Mouse (Mus musculus) olfactory bulb, adult 2 months (tissue): ENCODE results near the gene Zkscan14. TPM values are rescaled to one million over a fixed set of nuclear protein-coding genes. Genes with fewer than 3 reads are reported as not detected.
"Not testable (repeated sequence)": the region's sequence is repeated elsewhere in the genome, so short reads cannot be mapped to it uniquely, and the experiment has no call there.

Experiments
- H3K27ac ChIP-seq: fragments of 200-500 bp; 2 replicates; pipeline ENCODE4 v1.5.1; 2012; ENCODE audit warnings: low read depth, low read length; ENCODE audit not compliant: insufficient read depth
- H3K4me1 ChIP-seq: fragments of 200-500 bp; 2 replicates; pipeline ENCODE4 v1.6.1; 2012; ENCODE audit warnings: low read length; ENCODE audit not compliant: control insufficient read depth, insufficient read depth
- H3K4me3 ChIP-seq: fragments of 200-500 bp; 2 replicates; pipeline ENCODE4 v1.5.1; 2012; ENCODE audit warnings: mild to moderate bottlenecking, low read depth, low read length, moderate library complexity; ENCODE audit not compliant: insufficient read depth
- CTCF ChIP-seq: fragments of 200-500 bp; IDR thresholded peaks from 2 replicates; pipeline ENCODE4 v1.5.1; 2012; ENCODE audit warnings: low read depth, mild to moderate bottlenecking, low read length, moderate library complexity; ENCODE audit not compliant: insufficient read depth
- POLR2A ChIP-seq: fragments of 200-500 bp; IDR thresholded peaks from 2 replicates; pipeline ENCODE4 v1.6.1; 2012; ENCODE audit warnings: mild to moderate bottlenecking, low read depth, low read length, moderate library complexity; ENCODE audit not compliant: insufficient read depth
- WGBS: fragments of 180-500 bp; shearing (Covaris S2); methylation state at CpG from one replicate; pipeline ENCODE4 v1.1.7; 2018; 5-methylcytosine and 5-hydroxymethylcytosine counted together
- polyA plus RNA-seq: library from polyadenylated mRNA; stranded (reverse); fragments of >200 nt; gene quantifications from 2 replicates; pipeline ENCODE4 v1.2.4, GENCODE M21; 2012; ENCODE audit warnings: low replicate concordance; ENCODE audit not compliant: missing spikeins, insufficient read depth, insufficient read length

Zkscan14 gene
- polyA plus RNA-seq = not detected in 2 replicates

DNA sequence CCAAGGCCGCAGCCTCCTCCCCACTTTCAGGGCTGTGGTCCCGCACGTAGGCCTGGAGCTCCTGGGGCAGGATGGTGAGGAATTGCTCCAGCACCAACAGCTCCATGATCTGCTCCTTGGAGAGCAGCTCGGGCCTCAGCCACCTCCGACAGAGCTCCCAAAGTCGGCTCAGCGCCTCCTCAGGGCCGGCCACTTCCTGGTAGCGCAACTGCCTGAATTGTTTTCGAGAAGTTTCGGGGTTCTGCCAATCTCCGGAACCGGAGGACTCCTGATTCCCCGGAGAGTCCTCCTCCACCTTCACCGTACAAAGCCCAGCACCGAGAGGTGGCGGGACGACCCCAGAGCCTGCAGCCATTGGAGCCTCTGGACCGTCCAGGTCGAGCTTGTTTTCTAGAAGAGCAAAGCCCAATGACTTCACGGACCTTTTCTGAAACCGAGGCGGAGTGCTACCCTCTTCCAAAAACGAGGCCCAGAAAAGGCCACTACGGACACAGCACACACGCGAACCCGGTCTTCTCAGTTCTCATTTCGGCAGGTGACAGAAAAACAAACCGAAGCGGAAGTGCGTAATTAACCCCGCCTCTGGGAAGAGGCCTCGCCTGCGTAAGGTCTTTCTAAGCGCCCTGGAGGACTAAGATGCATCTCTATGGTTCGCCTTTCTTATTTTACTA is at the start of gene Zkscan14:
Gene Zkscan14, minus strand, starts transcription at position 548 of the 671 bp plus-strand sequence.
- Histone ChIP-seq H3K27ac (peak within 1 kb of the TSS; percentile 77), H3K4me1 (peaks cover 14% of the 10 kb centered on the region), H3K4me3 (peak within 1 kb of the TSS; percentile 83)
- TF ChIP-seq POLR2A = peak; percentile 35; the same call in 1 of the 2 replicates
- TF ChIP-seq CTCF = no peak
- 2% methylated on average over 37 of the region's 37 CpGs for WGBS

- H3K4me1 ChIP-seq = no peaks in the 10 kb centered on the region
- H3K4me3 ChIP-seq = no peak overlapping the region
- no peak overlapping the region for H3K27ac ChIP-seq
- TF ChIP-seq CTCF (no peak), POLR2A (no peak)
- 97% methylated on average over 3 of the region's 3 CpGs for WGBS
Measured at GRCm38 (mm10) chr5:145249520-145249919, 47.9 kb upstream of the Zkscan14 start.

GRCm38 (mm10) chr5:145234636-145235035 is 33.0 kb upstream of the Zkscan14 start:
- TF ChIP-seq CTCF = no peak
- no peak for TF ChIP-seq POLR2A
- H3K27ac ChIP-seq = no peak overlapping the region
- peaks cover 8% of the 10 kb centered on the region; the same call in 1 of the 2 replicates for H3K4me1 ChIP-seq
- no peak overlapping the region for H3K4me3 ChIP-seq

- H3K27ac ChIP-seq = peak overlapping the region; percentile 56
- WGBS = 1% methylated on average over 48 of the region's 49 CpGs
- TF ChIP-seq CTCF (no peak), POLR2A (no peak)
- H3K4me1 ChIP-seq = peaks cover 7% of the 10 kb centered on the region; the same call in 1 of the 2 replicates
- H3K4me3 ChIP-seq = peak overlapping the region; percentile 64
Measured at GRCm38 (mm10) chr5:145231893-145232411, 30.3 kb upstream of the Zkscan14 start.

- peak; percentile 86 for TF ChIP-seq POLR2A
- TF ChIP-seq CTCF = no peak
- under 1% methylated on average over 42 of the region's 42 CpGs for WGBS
Measured at GRCm38 (mm10) chr5:145231367-145231871, 29.8 kb upstream of the Zkscan14 start, which contains the start of gene Zfp655. Gene Zfp655, plus strand, starts transcription at chr5:145231715.

DNA sequence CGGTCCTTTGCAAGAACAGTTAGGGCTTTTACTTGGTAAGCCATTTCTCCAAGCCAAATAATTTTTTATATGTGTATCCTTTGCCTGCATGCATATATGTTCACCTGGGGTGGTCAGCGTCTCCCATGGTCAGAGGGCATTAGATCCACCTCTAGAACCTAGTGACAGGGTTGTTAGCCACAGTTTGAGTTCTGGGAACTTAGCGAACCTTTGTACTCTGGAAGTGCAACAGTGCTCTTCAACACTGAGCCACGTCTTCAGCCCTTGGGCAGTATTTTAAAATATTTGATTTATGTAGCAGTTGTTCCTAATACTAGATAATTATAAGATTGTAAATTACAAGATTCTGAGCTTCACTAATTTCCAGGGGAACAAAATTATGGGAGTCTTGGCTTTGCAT is 29.0 kb upstream of the Zkscan14 start:
- no peak overlapping the region for H3K27ac ChIP-seq
- H3K4me3 ChIP-seq = no peak overlapping the region
- TF ChIP-seq CTCF (no peak), POLR2A (no peak)
- 74% methylated on average over 4 of the region's 4 CpGs for WGBS
- H3K4me1 ChIP-seq = peaks cover 6% of the 10 kb centered on the region; the same call in 1 of the 2 replicates

More at GRCm38 (mm10) chr5:145231367-145231871, 29.8 kb upstream of the Zkscan14 start, which contains the start of gene Zfp655:
- Histone ChIP-seq H3K4me1 (peaks cover 6% of the 10 kb centered on the region; the same call in 1 of the 2 replicates), H3K27ac (peak within 1 kb of the TSS; percentile 85), H3K4me3 (peak within 1 kb of the TSS; percentile 64)

GRCm38 (mm10) chr5:145229283-145229682 is 27.6 kb upstream of the Zkscan14 start:
- H3K27ac ChIP-seq, H3K4me3 ChIP-seq, H3K4me1 ChIP-seq: not testable (repeated sequence)
- 80% methylated on average over 6 of the region's 6 CpGs for WGBS

GRCm38 (mm10) chr5:145226453-145226852 is 24.8 kb upstream of the Zkscan14 start:
- no peak for TF ChIP-seq POLR2A
- no peak for TF ChIP-seq CTCF
- no peak overlapping the region for H3K4me3 ChIP-seq
- no peak overlapping the region for H3K27ac ChIP-seq
- no peaks in the 10 kb centered on the region for H3K4me1 ChIP-seq
- WGBS = 68% methylated on average over 2 of the region's 2 CpGs

DNA sequence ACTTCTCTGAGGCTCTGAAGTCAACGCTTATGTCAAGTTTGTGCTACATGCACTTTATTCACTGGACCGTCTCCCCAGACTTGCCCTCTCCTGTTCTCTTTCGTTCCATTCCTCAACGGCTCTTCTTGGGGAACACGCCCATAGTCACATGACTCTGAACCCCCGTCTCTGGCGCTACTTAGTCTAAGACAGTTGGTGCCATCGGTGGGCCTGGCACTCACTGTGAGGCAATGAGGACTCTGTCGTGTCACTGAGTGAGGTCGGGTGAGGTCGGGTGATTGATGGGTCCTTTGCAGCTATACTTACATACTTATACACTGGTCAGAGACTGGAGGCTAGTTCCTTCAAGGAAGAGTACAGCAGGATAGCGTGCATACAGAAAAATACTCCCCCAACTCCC is 21.7 kb upstream of the Zkscan14 start:
- no peak overlapping the region for H3K27ac ChIP-seq
- WGBS = 87% methylated on average over 12 of the region's 12 CpGs
- no peak for TF ChIP-seq CTCF
- TF ChIP-seq POLR2A = no peak
- H3K4me3 ChIP-seq = no peak overlapping the region
- no peaks in the 10 kb centered on the region for H3K4me1 ChIP-seq
